Mouse (Mus musculus): ENCODE measurements at regions not wholly inside any gene's neighbourhood (a gene's known extent, or its start where the extent isn't known, plus 50 kb on each side); places are given as distances from the start of the nearest gene placed in this dataset.

- Histone ChIP-seq H3K27me3 (ENCODE audit: control insufficient read depth, insufficient read depth, low read length) (no peaks in the 10 kb centered on the region), H3K9me3 (ENCODE audit: control insufficient read depth, low read length) (no peaks in the 10 kb centered on the region), H3K4me2 (ENCODE audit: low read depth, low read length, severe bottlenecking) (no peak overlapping the region), H3K36me3 (ENCODE audit: control insufficient read depth, insufficient read depth, low read length) (no peaks in the 10 kb centered on the region), H3K4me3 (ENCODE audit: low read depth, low read length) (no peak overlapping the region), H3K4me1 (replicated peaks; ENCODE audit: control insufficient read depth, insufficient read depth, low read length) (no peaks in the 10 kb centered on the region), H3K9ac (ENCODE audit: low read length) (no peak overlapping the region), H3K27ac (ENCODE audit: low read depth, low read length) (no peak overlapping the region)
- ATAC-seq (replicated peaks; ENCODE audit: low FRiP score), result no peak
- 65% methylated on average over 2 of the region's 2 CpGs for whole genome bisulfite sequencing
- no peak for DNase-seq (ENCODE audit: low spot score)
These were observed 51.8 kb upstream of the St6galnac3 start for GRCm38 (mm10) chr3:153776738-153777137.

- Histone ChIP-seq H3K27me3 (ENCODE audit: control insufficient read depth, insufficient read depth, low read length) (no peaks in the 10 kb centered on the region), H3K9me3 (ENCODE audit: control insufficient read depth, low read length) (no peaks in the 10 kb centered on the region), H3K27ac (ENCODE audit: low read depth, low read length) (no peak overlapping the region), H3K4me1 (replicated peaks; ENCODE audit: control insufficient read depth, insufficient read depth, low read length) (no peaks in the 10 kb centered on the region), H3K36me3 (ENCODE audit: control insufficient read depth, insufficient read depth, low read length) (no peaks in the 10 kb centered on the region), H3K4me2 (ENCODE audit: low read depth, low read length, severe bottlenecking) (no peak overlapping the region), H3K9ac (ENCODE audit: low read length) (no peak overlapping the region), H3K4me3 (ENCODE audit: low read depth, low read length) (no peak overlapping the region)
- 87% methylated on average over 7 of the region's 7 CpGs for WGBS
- no peak for DNase-seq (ENCODE audit: low spot score)
- no peak for ATAC-seq (replicated peaks; ENCODE audit: low FRiP score)
These were observed 53.4 kb upstream of the St6galnac3 start for GRCm38 (mm10) chr3:153778386-153778785.

GRCm38 (mm10) chr3:153782467-153782866 is 57.5 kb upstream of the St6galnac3 start:
- Histone ChIP-seq H3K36me3 (ENCODE audit: control insufficient read depth, insufficient read depth, low read length) (no peaks in the 10 kb centered on the region), H3K4me3 (ENCODE audit: low read depth, low read length) (no peak overlapping the region), H3K4me1 (replicated peaks; ENCODE audit: control insufficient read depth, insufficient read depth, low read length) (no peaks in the 10 kb centered on the region), H3K4me2 (ENCODE audit: low read depth, low read length, severe bottlenecking) (no peak overlapping the region), H3K9ac (ENCODE audit: low read length) (no peak overlapping the region), H3K27me3 (ENCODE audit: control insufficient read depth, insufficient read depth, low read length) (no peaks in the 10 kb centered on the region), H3K27ac (ENCODE audit: low read depth, low read length) (no peak overlapping the region), H3K9me3 (ENCODE audit: control insufficient read depth, low read length) (no peaks in the 10 kb centered on the region)
- no peak for ATAC-seq (replicated peaks; ENCODE audit: low FRiP score)
- WGBS, result 64% methylated on average over 5 of the region's 5 CpGs
- DNase-seq (ENCODE audit: low spot score), result no peak

GRCm38 (mm10) chr3:153783294-153783741 is 58.3 kb upstream of the St6galnac3 start:
- no peaks in the 10 kb centered on the region for H3K9me3 ChIP-seq (ENCODE audit: control insufficient read depth, low read length)
- DNase-seq (ENCODE audit: low spot score), result no peak
- no peak for ATAC-seq (replicated peaks; ENCODE audit: low FRiP score)
- WGBS, result 86% methylated on average over 7 of the region's 7 CpGs
- H3K9ac ChIP-seq (ENCODE audit: low read length), result no peak overlapping the region
- no peaks in the 10 kb centered on the region for H3K27me3 ChIP-seq (ENCODE audit: control insufficient read depth, insufficient read depth, low read length)
- no peak overlapping the region for H3K4me2 ChIP-seq (ENCODE audit: low read depth, low read length, severe bottlenecking)
- no peaks in the 10 kb centered on the region for H3K4me1 ChIP-seq (replicated peaks; ENCODE audit: control insufficient read depth, insufficient read depth, low read length)
- no peaks in the 10 kb centered on the region for H3K36me3 ChIP-seq (ENCODE audit: control insufficient read depth, insufficient read depth, low read length)
- no peak overlapping the region for H3K4me3 ChIP-seq (ENCODE audit: low read depth, low read length)
- H3K27ac ChIP-seq (ENCODE audit: low read depth, low read length), result no peak overlapping the region

GRCm38 (mm10) chr3:153783928-153784570 is 59.1 kb upstream of the St6galnac3 start:
- DNase-seq (ENCODE audit: low spot score), result no peak
- Histone ChIP-seq H3K27ac (ENCODE audit: low read depth, low read length) (no peak overlapping the region), H3K4me1 (replicated peaks; ENCODE audit: control insufficient read depth, insufficient read depth, low read length) (no peaks in the 10 kb centered on the region), H3K4me3 (ENCODE audit: low read depth, low read length) (no peak overlapping the region), H3K4me2 (ENCODE audit: low read depth, low read length, severe bottlenecking) (no peak overlapping the region), H3K36me3 (ENCODE audit: control insufficient read depth, insufficient read depth, low read length) (no peaks in the 10 kb centered on the region), H3K9me3 (ENCODE audit: control insufficient read depth, low read length) (no peaks in the 10 kb centered on the region), H3K9ac (ENCODE audit: low read length) (no peak overlapping the region), H3K27me3 (ENCODE audit: control insufficient read depth, insufficient read depth, low read length) (no peaks in the 10 kb centered on the region)
- 66% methylated on average over 8 of the region's 8 CpGs for WGBS
- ATAC-seq (replicated peaks; ENCODE audit: low FRiP score), result no peak

GRCm38 (mm10) chr3:153790455-153790856 is 53.6 kb upstream of the Asb17 start:
- H3K36me3 ChIP-seq (ENCODE audit: control insufficient read depth, insufficient read depth, low read length), result no peaks in the 10 kb centered on the region
- no peaks in the 10 kb centered on the region for H3K9me3 ChIP-seq (ENCODE audit: control insufficient read depth, low read length)
- no peak overlapping the region for H3K4me3 ChIP-seq (ENCODE audit: low read depth, low read length)
- H3K9ac ChIP-seq (ENCODE audit: low read length), result no peak overlapping the region
- WGBS, result 88% methylated on average over 7 of the region's 7 CpGs
- H3K27me3 ChIP-seq (ENCODE audit: control insufficient read depth, insufficient read depth, low read length), result no peaks in the 10 kb centered on the region
- H3K4me2 ChIP-seq (ENCODE audit: low read depth, low read length, severe bottlenecking), result no peak overlapping the region
- DNase-seq (ENCODE audit: low spot score) (no peak), ATAC-seq (replicated peaks; ENCODE audit: low FRiP score) (no peak)
- no peaks in the 10 kb centered on the region for H3K4me1 ChIP-seq (replicated peaks; ENCODE audit: control insufficient read depth, insufficient read depth, low read length)
- H3K27ac ChIP-seq (ENCODE audit: low read depth, low read length), result no peak overlapping the region

- no peak overlapping the region for H3K27ac ChIP-seq (ENCODE audit: low read depth, low read length)
- no peak overlapping the region for H3K4me2 ChIP-seq (ENCODE audit: low read depth, low read length, severe bottlenecking)
- 79% methylated on average over 9 of the region's 9 CpGs for WGBS
- no peaks in the 10 kb centered on the region for H3K4me1 ChIP-seq (replicated peaks; ENCODE audit: control insufficient read depth, insufficient read depth, low read length)
- ATAC-seq (replicated peaks; ENCODE audit: low FRiP score), result no peak
- H3K9me3 ChIP-seq (ENCODE audit: control insufficient read depth, low read length), result no peaks in the 10 kb centered on the region
- H3K9ac ChIP-seq (ENCODE audit: low read length), result no peak overlapping the region
- no peaks in the 10 kb centered on the region for H3K27me3 ChIP-seq (ENCODE audit: control insufficient read depth, insufficient read depth, low read length)
- no peaks in the 10 kb centered on the region for H3K36me3 ChIP-seq (ENCODE audit: control insufficient read depth, insufficient read depth, low read length)
- DNase-seq (ENCODE audit: low spot score), result no peak
- H3K4me3 ChIP-seq (ENCODE audit: low read depth, low read length), result no peak overlapping the region
These were observed 53.0 kb upstream of the Asb17 start for GRCm38 (mm10) chr3:153790883-153791609.

- ATAC-seq (replicated peaks; ENCODE audit: low FRiP score), result peak; percentile 64
- H3K27me3 ChIP-seq (ENCODE audit: control insufficient read depth, insufficient read depth, low read length), result no peaks in the 10 kb centered on the region
- no peak overlapping the region for H3K4me3 ChIP-seq (ENCODE audit: low read depth, low read length)
- no peaks in the 10 kb centered on the region for H3K9me3 ChIP-seq (ENCODE audit: control insufficient read depth, low read length)
- WGBS, result 85% methylated on average over 11 of the region's 11 CpGs
- H3K36me3 ChIP-seq (ENCODE audit: control insufficient read depth, insufficient read depth, low read length), result no peaks in the 10 kb centered on the region
- no peaks in the 10 kb centered on the region for H3K4me1 ChIP-seq (replicated peaks; ENCODE audit: control insufficient read depth, insufficient read depth, low read length)
- H3K4me2 ChIP-seq (ENCODE audit: low read depth, low read length, severe bottlenecking), result no peak overlapping the region
- H3K27ac ChIP-seq (ENCODE audit: low read depth, low read length), result no peak overlapping the region
- H3K9ac ChIP-seq (ENCODE audit: low read length), result no peak overlapping the region
- DNase-seq (ENCODE audit: low spot score), result no peak
These were observed 52.2 kb upstream of the Asb17 start for GRCm38 (mm10) chr3:153791610-153792363.
